Mouse (Mus musculus): ENCODE data around the gene Rras2. TPM values are rescaled to one million over a fixed set of nuclear protein-coding genes. Genes with fewer than 3 reads are reported as not detected.

Rras2 gene
- total RNA-seq (2021) = 10 to 100 TPM; 16.4 to 20.8 TPM
- long read RNA-seq, experiment 1, transcript Rras2-201 (6 exons, 2,275 nt) = major isoform, 9 of 11 reads
- long read RNA-seq, experiment 1, partial matches to known transcripts = 0 of 11 reads
- long read RNA-seq, experiment 1, other reads (novel, unspliced or antisense) = 2 of 11 reads
- long read RNA-seq, experiment 2, partial matches to known transcripts = 2 of 7 reads
- long read RNA-seq, experiment 2, other reads (novel, unspliced or antisense) = 1 of 7 reads

- DNase-seq (ENCODE audit: extremely low spot score in 1 of 2, low spot score in 2 of 2) = peak; percentile 84 to 87
- peak; percentile 17 for TF ChIP-seq CTCF (IDR thresholded peaks at IDR 0.05)
- intact Hi-C loops (cut with DNase I) = loop anchor here (5.0 kb wide), 3 partner anchors 50 to 95 kb away; no protein-coding TSS in a partner anchor
- Histone ChIP-seq H3K4me3 (peak within 1 kb of the TSS; percentile 86), H3K27ac (peak within 1 kb of the TSS; percentile 87)
Measured at GRCm38 (mm10) chr7:114117444-114117905, at the start of gene Rras2. Rras2 (minus strand) TSS chr7:114117781.

GRCm38 (mm10) chr7:114162975-114163374 lies 45.4 kb upstream of the Rras2 start:
- intact Hi-C loops (cut with DNase I) = loop anchor here (2.0 kb wide), 1 partner anchor 16 kb away; no protein-coding TSS in a partner anchor
- no peak for DNase-seq (ENCODE audit: extremely low spot score in 1 of 2, low spot score in 2 of 2)
- Histone ChIP-seq H3K4me3 (no peak overlapping the region), H3K27ac (no peak overlapping the region)
- no peak for TF ChIP-seq CTCF (IDR thresholded peaks at IDR 0.05)

- TF ChIP-seq CTCF (IDR thresholded peaks at IDR 0.05) = no peak
- no peak for DNase-seq (ENCODE audit: extremely low spot score in 1 of 2, low spot score in 2 of 2)
- intact Hi-C loops (cut with DNase I) = no loop called here
- Histone ChIP-seq H3K4me3 (no peak overlapping the region), H3K27ac (no peak overlapping the region)
Measured at GRCm38 (mm10) chr7:114161101-114161500, 43.5 kb upstream of the Rras2 start.

GRCm38 (mm10) chr7:114157716-114158278 lies 40.2 kb upstream of the Rras2 start:
- no peak for TF ChIP-seq CTCF (IDR thresholded peaks at IDR 0.05)
- intact Hi-C loops (cut with DNase I) = no loop called here
- Histone ChIP-seq H3K27ac (no peak overlapping the region), H3K4me3 (no peak overlapping the region)
- DNase-seq (ENCODE audit: extremely low spot score in 1 of 2, low spot score in 2 of 2) = no peak

GRCm38 (mm10) chr7:114156364-114156763 lies 38.8 kb upstream of the Rras2 start:
- no peak for DNase-seq (ENCODE audit: extremely low spot score in 1 of 2, low spot score in 2 of 2)
- intact Hi-C loops (cut with DNase I) = no loop called here
- no peak for TF ChIP-seq CTCF (IDR thresholded peaks at IDR 0.05)
- Histone ChIP-seq H3K4me3 (no peak overlapping the region), H3K27ac (no peak overlapping the region)

- intact Hi-C loops (cut with DNase I) = no loop called here
- no peak for DNase-seq (ENCODE audit: extremely low spot score in 1 of 2, low spot score in 2 of 2)
- H3K27ac ChIP-seq = no peak overlapping the region
- no peak overlapping the region for H3K4me3 ChIP-seq
- TF ChIP-seq CTCF (IDR thresholded peaks at IDR 0.05) = no peak
Measured at GRCm38 (mm10) chr7:114155053-114155865, 37.7 kb upstream of the Rras2 start.

GRCm38 (mm10) chr7:114151036-114151780 lies 33.6 kb upstream of the Rras2 start:
- Histone ChIP-seq H3K4me3 (no peak overlapping the region), H3K27ac (peak overlapping the region; percentile 86)
- peak; percentile 51 for DNase-seq (ENCODE audit: extremely low spot score in 1 of 2, low spot score in 2 of 2)
- no peak for TF ChIP-seq CTCF (IDR thresholded peaks at IDR 0.05)
- intact Hi-C loops (cut with DNase I) = no loop called here

- no peak overlapping the region for H3K4me3 ChIP-seq
- intact Hi-C loops (cut with DNase I) = no loop called here
- no peak for DNase-seq (ENCODE audit: extremely low spot score in 1 of 2, low spot score in 2 of 2)
- H3K27ac ChIP-seq = no peak overlapping the region
- no peak for TF ChIP-seq CTCF (IDR thresholded peaks at IDR 0.05)
Measured at GRCm38 (mm10) chr7:114149564-114149963, 32.0 kb upstream of the Rras2 start.

- no peak for TF ChIP-seq CTCF (IDR thresholded peaks at IDR 0.05)
- no peak for DNase-seq (ENCODE audit: extremely low spot score in 1 of 2, low spot score in 2 of 2)
- Histone ChIP-seq H3K27ac (no peak overlapping the region), H3K4me3 (no peak overlapping the region)
- intact Hi-C loops (cut with DNase I) = no loop called here
Measured at GRCm38 (mm10) chr7:114149135-114149534, 31.6 kb upstream of the Rras2 start.

- H3K27ac ChIP-seq = no peak overlapping the region
- no peak for DNase-seq (ENCODE audit: extremely low spot score in 1 of 2, low spot score in 2 of 2)
- no peak overlapping the region for H3K4me3 ChIP-seq
- no peak for TF ChIP-seq CTCF (IDR thresholded peaks at IDR 0.05)
- intact Hi-C loops (cut with DNase I) = no loop called here
Measured at GRCm38 (mm10) chr7:114145841-114146240, 28.3 kb upstream of the Rras2 start.

- H3K27ac ChIP-seq = no peak overlapping the region
- H3K4me3 ChIP-seq = no peak overlapping the region
- intact Hi-C loops (cut with DNase I) = no loop called here
- no peak for DNase-seq (ENCODE audit: extremely low spot score in 1 of 2, low spot score in 2 of 2)
- TF ChIP-seq CTCF (IDR thresholded peaks at IDR 0.05) = no peak
Measured at GRCm38 (mm10) chr7:114142151-114142798, 24.7 kb upstream of the Rras2 start.

Data from left cerebral cortex, adult 2 months (tissue).